Mouse (Mus musculus): ENCODE results near the gene Rgs6. TPM values are rescaled to one million over a fixed set of nuclear protein-coding genes. Genes with fewer than 3 reads are reported as not detected.

Gene Rgs6
- polyA plus RNA-seq, 1 experiment, result 3.8 TPM

GRCm38 (mm10) chr12:82588846-82589630 lies 946 bp downstream of the Rgs6 start:
- no peak for TF ChIP-seq POLR2A (IDR thresholded peaks at IDR 0.05; ENCODE audit: borderline replicate concordance, extremely low read depth, low read depth, low read length)
- no peak for TF ChIP-seq CTCF (IDR thresholded peaks at IDR 0.05; ENCODE audit: insufficient read depth, low read length)
- Histone ChIP-seq H3K4me3 (replicated peaks; ENCODE audit: extremely low read depth, low read depth, low read length) (no peak overlapping the region), H3K4me1 (ENCODE audit: control insufficient read depth, insufficient read depth, low read length) (no peaks in the 10 kb centered on the region)
- DNase-seq, result no peak
- WGBS, result 29% methylated on average over 19 of the region's 19 CpGs

GRCm38 (mm10) chr12:82599011-82599410 lies 10.9 kb downstream of the Rgs6 start:
- WGBS, result 86% methylated on average over 2 of the region's 2 CpGs
- Histone ChIP-seq H3K4me3 (replicated peaks; ENCODE audit: extremely low read depth, low read depth, low read length) (no peak overlapping the region), H3K4me1 (ENCODE audit: control insufficient read depth, insufficient read depth, low read length) (no peaks in the 10 kb centered on the region)
- DNase-seq, result no peak
- TF ChIP-seq CTCF (IDR thresholded peaks at IDR 0.05; ENCODE audit: insufficient read depth, low read length) (no peak), POLR2A (IDR thresholded peaks at IDR 0.05; ENCODE audit: borderline replicate concordance, extremely low read depth, low read depth, low read length) (no peak)

- H3K4me1 ChIP-seq (ENCODE audit: control insufficient read depth, insufficient read depth, low read length), result no peaks in the 10 kb centered on the region; the same call in 1 of the 2 replicates
- WGBS, result 73% methylated on average over 6 of the region's 6 CpGs
- no peak overlapping the region for H3K4me3 ChIP-seq (replicated peaks; ENCODE audit: extremely low read depth, low read depth, low read length)
- no peak for DNase-seq
- TF ChIP-seq POLR2A (IDR thresholded peaks at IDR 0.05; ENCODE audit: borderline replicate concordance, extremely low read depth, low read depth, low read length), result no peak
- TF ChIP-seq CTCF (IDR thresholded peaks at IDR 0.05; ENCODE audit: insufficient read depth, low read length), result no peak
These were observed 12.3 kb downstream of the Rgs6 start for GRCm38 (mm10) chr12:82600406-82600805.

- TF ChIP-seq CTCF (IDR thresholded peaks at IDR 0.05; ENCODE audit: insufficient read depth, low read length), result no peak
- TF ChIP-seq POLR2A (IDR thresholded peaks at IDR 0.05; ENCODE audit: borderline replicate concordance, extremely low read depth, low read depth, low read length), result no peak
These were observed 14.7 kb downstream of the Rgs6 start for GRCm38 (mm10) chr12:82602823-82603222.

GRCm38 (mm10) chr12:82603308-82603707 lies 15.2 kb downstream of the Rgs6 start:
- H3K4me1 ChIP-seq (ENCODE audit: control insufficient read depth, insufficient read depth, low read length), result no peaks in the 10 kb centered on the region; the same call in 1 of the 2 replicates
- no peak overlapping the region for H3K4me3 ChIP-seq (replicated peaks; ENCODE audit: extremely low read depth, low read depth, low read length)
- TF ChIP-seq POLR2A (IDR thresholded peaks at IDR 0.05; ENCODE audit: borderline replicate concordance, extremely low read depth, low read depth, low read length), result no peak
- TF ChIP-seq CTCF (IDR thresholded peaks at IDR 0.05; ENCODE audit: insufficient read depth, low read length), result no peak
- DNase-seq, result no peak
- 88% methylated on average over 1 of the region's 1 CpGs for WGBS

More at GRCm38 (mm10) chr12:82602823-82603222, 14.7 kb downstream of the Rgs6 start:
- 88% methylated on average over 4 of the region's 4 CpGs for WGBS
- no peaks in the 10 kb centered on the region; the same call in 1 of the 2 replicates for H3K4me1 ChIP-seq (ENCODE audit: control insufficient read depth, insufficient read depth, low read length)
- H3K4me3 ChIP-seq (replicated peaks; ENCODE audit: extremely low read depth, low read depth, low read length), result no peak overlapping the region
- DNase-seq, result no peak

- no peak for TF ChIP-seq CTCF (IDR thresholded peaks at IDR 0.05; ENCODE audit: insufficient read depth, low read length)
- TF ChIP-seq POLR2A (IDR thresholded peaks at IDR 0.05; ENCODE audit: borderline replicate concordance, extremely low read depth, low read depth, low read length), result no peak
- Histone ChIP-seq H3K4me3 (replicated peaks; ENCODE audit: extremely low read depth, low read depth, low read length) (no peak overlapping the region), H3K4me1 (ENCODE audit: control insufficient read depth, insufficient read depth, low read length) (no peaks in the 10 kb centered on the region; the same call in 1 of the 2 replicates)
- no peak for DNase-seq
- WGBS, result 41% methylated on average over 4 of the region's 4 CpGs
These were observed 15.9 kb downstream of the Rgs6 start for GRCm38 (mm10) chr12:82603979-82604378.

- Histone ChIP-seq H3K4me1 (ENCODE audit: control insufficient read depth, insufficient read depth, low read length) (peaks cover 8% of the 10 kb centered on the region), H3K4me3 (replicated peaks; ENCODE audit: extremely low read depth, low read depth, low read length) (no peak overlapping the region)
- 60% methylated on average over 13 of the region's 13 CpGs for WGBS
- no peak for TF ChIP-seq CTCF (IDR thresholded peaks at IDR 0.05; ENCODE audit: insufficient read depth, low read length)
- TF ChIP-seq POLR2A (IDR thresholded peaks at IDR 0.05; ENCODE audit: borderline replicate concordance, extremely low read depth, low read depth, low read length), result no peak
- DNase-seq, result no peak
These were observed 24.9 kb downstream of the Rgs6 start for GRCm38 (mm10) chr12:82612769-82613660.

GRCm38 (mm10) chr12:82616486-82616812 lies 28.4 kb downstream of the Rgs6 start:
- 6% methylated on average over 19 of the region's 19 CpGs for WGBS
- DNase-seq, result no peak
- Histone ChIP-seq H3K4me3 (replicated peaks; ENCODE audit: extremely low read depth, low read depth, low read length) (no peak overlapping the region), H3K4me1 (ENCODE audit: control insufficient read depth, insufficient read depth, low read length) (peaks cover 8% of the 10 kb centered on the region)
- no peak for TF ChIP-seq POLR2A (IDR thresholded peaks at IDR 0.05; ENCODE audit: borderline replicate concordance, extremely low read depth, low read depth, low read length)
- no peak for TF ChIP-seq CTCF (IDR thresholded peaks at IDR 0.05; ENCODE audit: insufficient read depth, low read length)

- WGBS, result 1% methylated on average over 85 of the region's 86 CpGs
- peaks cover 8% of the 10 kb centered on the region for H3K4me1 ChIP-seq (ENCODE audit: control insufficient read depth, insufficient read depth, low read length)
- peak overlapping the region; percentile 73 for H3K4me3 ChIP-seq (replicated peaks; ENCODE audit: extremely low read depth, low read depth, low read length)
- no peak for TF ChIP-seq CTCF (IDR thresholded peaks at IDR 0.05; ENCODE audit: insufficient read depth, low read length)
- TF ChIP-seq POLR2A (IDR thresholded peaks at IDR 0.05; ENCODE audit: borderline replicate concordance, extremely low read depth, low read depth, low read length), result no peak
- peak; percentile 52 for DNase-seq
These were observed 29.0 kb downstream of the Rgs6 start for GRCm38 (mm10) chr12:82616813-82617681.
